Mouse (Mus musculus): ENCODE measurements around the gene Cxcl9. TPM values are rescaled to one million over a fixed set of nuclear protein-coding genes. Genes with fewer than 3 reads are reported as not detected.

Cxcl9 gene
- polyA plus RNA-seq, 1 experiment from 2014 or later, result not detected

DNA sequence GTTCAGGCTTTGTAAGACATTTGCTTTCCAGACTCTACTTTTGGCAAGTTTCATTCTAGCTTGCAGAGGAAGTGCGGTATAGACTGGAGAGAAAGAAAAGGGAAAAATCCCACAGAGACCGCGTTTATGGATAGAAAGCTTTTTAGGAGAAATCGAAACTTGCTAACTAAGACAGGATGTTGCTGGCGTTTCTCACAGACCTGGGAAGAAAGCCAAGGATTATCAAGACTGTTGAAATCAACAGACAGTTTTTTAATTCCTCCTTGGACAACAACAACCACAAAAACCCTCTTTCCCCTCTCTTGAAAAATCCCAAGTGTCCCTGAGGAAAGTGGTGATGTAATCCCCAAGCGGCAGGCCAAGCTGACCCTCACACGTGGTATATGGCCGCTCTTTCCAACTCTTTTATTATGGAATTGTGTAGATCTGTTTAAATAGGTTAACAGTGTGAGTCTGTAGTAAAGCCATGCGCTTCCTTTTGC lies 4.5 kb upstream of the Cxcl9 start:
- ATAC-seq (replicated peaks; ENCODE audit: low FRiP score), result no peak
- Histone ChIP-seq H3K9me3 (replicated peaks) (no peaks in the 10 kb centered on the region), H3K27me3 (no peaks in the 10 kb centered on the region), H3K27ac (peak overlapping the region; percentile 82), H3K4me1 (peaks cover 5% of the 10 kb centered on the region; the same call in 1 of the 2 replicates), H3K4me3 (replicated peaks) (peak overlapping the region; percentile 5; the same call in 1 of the 2 replicates), H3K9ac (no peak overlapping the region), H3K4me2 (peak overlapping the region; percentile 28), H3K36me3 (no peaks in the 10 kb centered on the region)
- 46% methylated on average over 9 of the region's 9 CpGs for WGBS

DNA sequence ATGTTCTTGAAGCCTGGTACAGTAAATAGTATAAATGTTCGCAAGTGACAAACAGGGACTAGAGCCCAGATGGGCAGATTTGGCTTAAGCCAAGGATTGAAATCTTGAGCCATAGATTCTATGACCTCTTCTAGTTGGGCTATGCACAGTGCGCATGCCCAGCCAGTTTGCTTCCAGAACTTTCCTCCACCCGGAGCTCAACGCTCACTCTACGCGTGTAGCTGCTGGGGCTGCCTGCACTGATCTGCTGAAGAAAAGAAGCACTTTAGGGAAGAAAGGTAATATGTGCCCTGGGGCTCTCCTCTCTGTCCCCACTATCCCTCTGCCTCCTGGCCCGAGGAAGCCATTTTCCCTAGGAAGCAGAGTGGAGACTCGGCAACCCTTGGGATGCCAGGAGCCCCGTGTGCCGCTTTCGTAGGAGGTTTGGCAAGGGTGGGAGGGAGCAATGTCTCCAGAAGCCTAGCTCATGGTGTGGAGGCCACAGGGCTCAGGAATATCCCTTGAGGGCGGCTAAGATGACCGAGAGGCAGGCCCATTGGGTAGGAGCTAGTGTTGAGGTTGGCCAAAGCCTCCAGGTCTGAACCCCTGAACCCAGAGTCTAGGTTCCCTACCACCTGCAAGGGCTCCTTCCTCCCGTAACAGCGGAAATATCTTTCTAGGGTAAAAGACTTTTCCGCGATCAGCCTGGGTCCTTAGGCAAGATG lies 3.9 kb upstream of the Cxcl9 start, which contains the start of gene Art3:
Gene Art3 (plus strand): TSS at position 193 of the 704 bp plus-strand sequence.
- H3K9ac ChIP-seq, result no peak within 1 kb of the TSS
- H3K4me3 ChIP-seq (replicated peaks), result peak within 1 kb of the TSS; percentile 5; the same call in 1 of the 2 replicates
- H3K9me3 ChIP-seq (replicated peaks), result no peaks in the 10 kb centered on the region
- H3K36me3 ChIP-seq, result no peaks in the 10 kb centered on the region
- H3K27ac ChIP-seq, result peak within 1 kb of the TSS; percentile 82
- peak within 1 kb of the TSS; percentile 28 for H3K4me2 ChIP-seq
- WGBS, result 90% methylated on average over 17 of the region's 17 CpGs
- H3K4me1 ChIP-seq, result peaks cover 5% of the 10 kb centered on the region; the same call in 1 of the 2 replicates
- no peaks in the 10 kb centered on the region for H3K27me3 ChIP-seq
- no peak for ATAC-seq (replicated peaks; ENCODE audit: low FRiP score)

DNA sequence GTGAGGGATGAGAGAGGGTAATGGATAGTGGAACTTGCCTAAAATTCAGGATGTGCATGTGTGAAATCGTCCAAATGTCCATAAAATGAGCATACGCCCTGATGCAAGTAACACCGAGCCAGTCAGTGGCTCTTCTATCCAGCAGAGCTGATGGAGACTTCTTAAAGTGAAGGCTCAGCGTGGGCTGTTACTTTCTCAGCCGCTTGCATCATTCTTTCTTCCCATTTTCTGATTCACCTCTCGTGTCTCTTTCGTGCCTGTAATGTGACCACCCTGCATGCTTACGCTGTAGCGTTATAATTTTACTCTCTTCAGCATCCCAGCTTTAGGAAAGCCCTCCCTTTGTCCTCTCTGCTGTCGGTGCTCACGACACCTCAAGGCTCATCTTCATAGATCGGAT lies 3.2 kb upstream of the Cxcl9 start:
- peaks cover 5% of the 10 kb centered on the region; the same call in 1 of the 2 replicates for H3K4me1 ChIP-seq
- H3K4me2 ChIP-seq, result no peak overlapping the region
- no peak overlapping the region for H3K27ac ChIP-seq
- H3K36me3 ChIP-seq, result no peaks in the 10 kb centered on the region
- no peaks in the 10 kb centered on the region for H3K27me3 ChIP-seq
- 90% methylated on average over 12 of the region's 12 CpGs for WGBS
- ATAC-seq (replicated peaks; ENCODE audit: low FRiP score), result no peak
- H3K9me3 ChIP-seq (replicated peaks), result no peaks in the 10 kb centered on the region
- no peak overlapping the region for H3K9ac ChIP-seq
- no peak overlapping the region for H3K4me3 ChIP-seq (replicated peaks)

DNA sequence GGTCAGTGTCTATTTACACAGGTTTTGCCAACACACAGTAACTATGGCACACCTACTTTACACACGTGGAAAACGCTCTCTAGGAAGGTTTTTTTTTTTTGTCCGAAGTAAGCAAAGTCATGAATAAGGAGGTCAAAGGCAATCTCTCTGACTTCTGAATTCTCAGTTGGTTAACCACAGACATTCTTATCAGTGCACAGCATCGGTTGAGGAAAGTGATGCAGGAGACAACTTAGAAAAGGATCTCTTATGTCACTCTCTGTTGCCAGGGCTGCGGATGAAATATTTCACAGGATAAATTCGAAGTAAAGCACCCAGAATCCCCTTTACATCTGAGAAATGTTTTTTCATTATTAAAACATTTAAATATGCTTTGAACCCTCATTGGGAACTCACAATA lies 512 bp downstream of the Cxcl9 start:
- H3K4me2 ChIP-seq, result no peak overlapping the region
- no peaks in the 10 kb centered on the region for H3K9me3 ChIP-seq (replicated peaks)
- no peak overlapping the region for H3K27ac ChIP-seq
- no peak overlapping the region for H3K4me3 ChIP-seq (replicated peaks)
- no peaks in the 10 kb centered on the region for H3K27me3 ChIP-seq
- no peaks in the 10 kb centered on the region for H3K36me3 ChIP-seq
- peaks cover 5% of the 10 kb centered on the region; the same call in 1 of the 2 replicates for H3K4me1 ChIP-seq
- ATAC-seq (replicated peaks; ENCODE audit: low FRiP score), result no peak
- no peak overlapping the region for H3K9ac ChIP-seq
- 76% methylated on average over 6 of the region's 6 CpGs for WGBS

DNA sequence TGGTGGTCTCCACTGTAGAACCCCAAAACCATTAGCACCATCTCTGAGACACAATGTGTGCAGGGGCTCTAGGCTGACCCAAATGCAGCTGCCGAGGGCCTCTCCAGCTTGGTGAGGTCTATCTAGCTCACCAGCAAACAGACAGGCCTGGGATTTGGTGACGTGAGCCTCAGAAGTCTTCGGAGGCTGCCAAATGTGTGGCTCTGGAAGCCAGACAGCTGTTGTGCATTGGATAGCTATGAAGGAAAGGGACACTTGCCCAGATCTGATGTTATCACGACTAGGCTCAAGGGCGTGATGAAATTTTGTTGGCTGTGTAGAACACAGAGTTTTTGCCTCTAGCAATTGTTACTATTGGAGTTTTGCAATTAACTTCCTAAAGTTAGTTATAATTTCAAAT lies 4.6 kb downstream of the Cxcl9 start:
- Histone ChIP-seq H3K9me3 (replicated peaks) (no peaks in the 10 kb centered on the region), H3K4me3 (replicated peaks) (no peak overlapping the region), H3K27ac (no peak overlapping the region), H3K9ac (no peak overlapping the region), H3K36me3 (no peaks in the 10 kb centered on the region), H3K27me3 (no peaks in the 10 kb centered on the region), H3K4me1 (peaks cover 7% of the 10 kb centered on the region), H3K4me2 (no peak overlapping the region)
- ATAC-seq (replicated peaks; ENCODE audit: low FRiP score), result no peak
- WGBS, result 54% methylated on average over 5 of the region's 5 CpGs

DNA sequence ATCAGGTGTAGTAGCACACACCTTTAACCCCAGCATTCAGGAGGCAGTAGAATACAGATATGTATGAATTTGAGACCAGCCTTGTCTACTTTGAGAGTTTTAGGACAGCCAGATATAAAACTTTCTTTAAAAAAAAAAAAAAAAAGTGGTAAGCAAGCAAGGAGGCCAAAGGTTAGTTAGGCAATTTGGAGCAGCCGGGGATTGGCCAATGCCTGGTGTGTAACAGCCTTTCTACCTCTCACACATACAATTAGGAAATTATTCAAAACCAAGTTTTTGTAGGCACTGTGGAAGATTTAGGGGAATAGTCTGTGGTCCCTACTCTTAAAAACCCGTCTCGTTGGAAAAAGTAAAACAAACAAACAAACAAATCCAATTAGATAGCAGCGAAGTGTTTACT lies 5.3 kb downstream of the Cxcl9 start:
- Histone ChIP-seq H3K9me3 (replicated peaks) (no peaks in the 10 kb centered on the region), H3K27me3 (no peaks in the 10 kb centered on the region), H3K4me1 (peaks cover 7% of the 10 kb centered on the region), H3K4me2 (no peak overlapping the region), H3K4me3 (replicated peaks) (no peak overlapping the region), H3K9ac (no peak overlapping the region), H3K27ac (no peak overlapping the region), H3K36me3 (no peaks in the 10 kb centered on the region)
- WGBS, result 73% methylated on average over 4 of the region's 4 CpGs
- ATAC-seq (replicated peaks; ENCODE audit: low FRiP score), result no peak

DNA sequence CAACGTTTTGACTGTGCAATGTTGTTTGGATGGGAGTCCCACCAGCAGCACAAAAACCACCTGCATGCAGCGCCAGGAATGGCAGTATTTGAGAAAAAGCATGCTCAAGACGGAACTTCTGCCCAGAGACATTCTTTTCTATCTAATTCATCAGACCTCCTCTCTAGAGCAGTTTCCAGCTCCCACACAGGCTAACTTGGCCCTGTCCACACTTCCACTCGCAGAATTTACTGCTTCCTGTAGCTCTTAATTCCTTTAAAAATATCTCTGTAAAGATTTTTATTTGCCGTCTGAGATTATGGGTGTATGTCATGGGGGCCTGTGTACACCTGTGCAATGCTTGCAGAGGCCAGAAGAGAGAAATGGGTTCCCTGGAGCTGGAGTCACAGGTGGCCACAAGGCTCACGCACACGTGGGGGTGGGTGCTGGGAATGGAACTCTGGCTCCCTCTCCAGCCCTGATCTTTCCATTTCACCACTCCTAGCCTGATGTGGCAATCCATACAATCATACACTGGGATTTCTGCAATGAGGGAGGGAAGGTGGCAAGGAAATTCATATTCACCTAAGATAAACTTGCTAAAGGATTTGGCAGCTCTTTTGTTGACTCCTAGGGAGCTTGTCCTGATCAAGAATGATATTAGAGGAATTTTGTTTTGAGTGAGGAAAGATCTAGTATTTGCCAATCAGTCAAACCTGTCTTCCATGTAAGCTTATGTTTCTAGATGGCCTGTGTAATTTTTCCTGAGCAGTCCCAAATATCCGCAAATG lies 6.1 kb downstream of the Cxcl9 start:
- Histone ChIP-seq H3K27ac (no peak overlapping the region), H3K4me3 (replicated peaks) (no peak overlapping the region), H3K9me3 (replicated peaks) (no peaks in the 10 kb centered on the region), H3K36me3 (no peaks in the 10 kb centered on the region), H3K27me3 (no peaks in the 10 kb centered on the region), H3K4me2 (0 out of 2 replicates have a peak overlapping the region, but pooled peaks have one; percentile 8), H3K9ac (no peak overlapping the region), H3K4me1 (peaks cover 7% of the 10 kb centered on the region)
- 47% methylated on average over 8 of the region's 8 CpGs for WGBS
- no peak; the same call in 1 of the 2 replicates for ATAC-seq (replicated peaks; ENCODE audit: low FRiP score)

DNA sequence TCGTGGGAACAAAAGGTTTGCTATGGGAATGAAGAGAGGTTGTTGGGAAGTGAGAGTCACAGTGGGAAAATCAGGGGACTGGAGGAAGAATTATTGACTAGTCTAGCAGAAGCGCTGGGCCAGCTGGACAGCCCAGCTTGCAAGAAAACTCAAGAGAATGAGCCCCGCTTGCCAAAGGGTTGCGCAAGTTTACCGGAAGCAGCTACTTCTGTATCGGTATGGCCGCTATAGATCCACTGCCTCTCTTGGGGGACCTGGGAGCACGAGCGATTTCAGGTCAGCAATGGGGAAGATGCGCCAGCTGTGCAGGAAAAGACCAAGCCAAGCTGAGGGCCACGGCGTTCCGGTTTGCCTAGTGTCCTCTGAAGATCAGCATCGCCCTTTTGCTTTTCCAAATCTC lies 9.3 kb downstream of the Cxcl9 start:
- WGBS, result 87% methylated on average over 14 of the region's 14 CpGs
- H3K9me3 ChIP-seq (replicated peaks), result no peaks in the 10 kb centered on the region
- H3K27me3 ChIP-seq, result no peaks in the 10 kb centered on the region
- H3K4me1 ChIP-seq, result peaks cover 7% of the 10 kb centered on the region
- H3K9ac ChIP-seq, result no peak overlapping the region
- H3K36me3 ChIP-seq, result no peaks in the 10 kb centered on the region
- no peak overlapping the region for H3K4me2 ChIP-seq
- ATAC-seq (replicated peaks; ENCODE audit: low FRiP score), result no peak
- no peak overlapping the region for H3K27ac ChIP-seq
- H3K4me3 ChIP-seq (replicated peaks), result no peak overlapping the region

DNA sequence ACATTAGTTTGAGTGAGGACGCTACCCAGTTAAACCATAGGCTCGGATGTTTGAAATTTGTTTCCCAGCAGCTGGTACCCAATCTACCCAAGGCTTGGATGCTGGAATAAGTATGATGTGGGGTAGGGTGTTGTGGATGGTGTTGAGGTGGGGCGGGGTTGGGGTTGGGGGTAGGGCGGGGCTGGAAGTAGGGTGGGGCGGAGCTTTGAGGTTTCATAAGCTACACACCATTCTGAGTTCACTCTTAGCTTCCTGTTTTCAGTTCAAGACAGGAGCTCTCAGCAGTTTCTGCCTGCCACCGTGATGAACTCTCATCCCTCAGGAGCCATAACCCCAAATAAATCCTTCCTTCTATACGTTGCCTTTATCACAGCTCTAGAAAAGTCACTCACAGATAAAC lies 9.8 kb downstream of the Cxcl9 start:
- no peaks in the 10 kb centered on the region for H3K27me3 ChIP-seq
- H3K9me3 ChIP-seq (replicated peaks), result no peaks in the 10 kb centered on the region
- ATAC-seq (replicated peaks; ENCODE audit: low FRiP score), result no peak
- H3K36me3 ChIP-seq, result no peaks in the 10 kb centered on the region
- H3K4me1 ChIP-seq, result peaks cover 7% of the 10 kb centered on the region
- H3K4me3 ChIP-seq (replicated peaks), result no peak overlapping the region
- 73% methylated on average over 7 of the region's 7 CpGs for WGBS
- H3K9ac ChIP-seq, result no peak overlapping the region
- H3K4me2 ChIP-seq, result no peak overlapping the region
- H3K27ac ChIP-seq, result no peak overlapping the region

DNA sequence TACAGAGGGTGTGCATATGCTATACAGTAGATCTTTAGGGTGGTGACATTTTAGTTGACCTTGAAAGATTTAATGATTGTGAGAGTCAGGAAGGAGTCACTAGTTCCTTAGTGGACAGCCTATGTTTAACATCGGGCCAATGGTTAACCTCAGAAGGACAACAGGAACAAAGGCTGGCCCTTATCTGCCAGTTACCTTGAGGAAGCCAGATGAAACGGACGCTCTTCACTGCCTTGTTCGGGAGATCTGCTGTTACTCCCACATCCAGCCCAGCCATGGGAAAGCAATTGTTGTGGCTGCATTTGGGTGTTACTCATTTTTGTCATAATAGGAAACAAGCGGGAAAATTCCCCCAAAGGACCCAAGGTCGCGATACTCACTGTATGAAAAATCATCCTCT lies 14.1 kb downstream of the Cxcl9 start:
- Histone ChIP-seq H3K4me1 (peaks cover 7% of the 10 kb centered on the region), H3K9ac (no peak overlapping the region)
- 65% methylated on average over 7 of the region's 7 CpGs for WGBS

DNA sequence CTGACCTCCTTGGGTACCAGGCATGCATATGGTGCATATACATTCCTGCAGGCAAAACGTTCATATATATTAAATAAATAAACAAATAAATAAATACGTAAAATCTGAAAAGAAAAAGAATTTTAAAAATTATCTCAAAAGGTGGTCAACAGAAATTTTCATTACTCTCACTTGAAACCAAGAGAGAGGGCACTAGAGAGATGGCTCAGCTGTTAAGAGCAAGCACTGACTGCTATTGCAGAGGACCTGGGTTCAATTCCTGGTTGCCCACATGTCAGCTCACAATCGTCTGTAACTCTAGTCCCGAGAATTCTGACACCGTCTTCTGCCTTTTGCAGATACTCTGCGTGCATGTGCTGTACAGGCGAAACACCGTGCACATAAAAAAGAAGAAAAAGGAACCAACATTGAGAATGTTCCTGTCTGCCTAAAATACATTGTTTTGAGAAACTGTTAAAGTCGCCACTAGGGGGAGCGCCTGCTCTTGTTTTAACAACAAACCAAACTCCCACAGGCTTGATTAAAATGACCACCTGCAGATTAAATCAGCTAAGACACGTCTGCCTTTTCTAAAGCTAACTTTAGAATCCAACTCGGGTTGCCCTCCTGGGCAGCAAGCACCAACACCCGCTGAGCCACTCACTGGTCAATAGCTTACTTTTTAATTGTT lies 15.7 kb downstream of the Cxcl9 start:
- no peak overlapping the region for H3K4me3 ChIP-seq (replicated peaks)
- H3K4me2 ChIP-seq, result no peak overlapping the region
- no peaks in the 10 kb centered on the region for H3K36me3 ChIP-seq
- WGBS, result 13% methylated on average over 13 of the region's 13 CpGs
- peaks cover 17% of the 10 kb centered on the region for H3K4me1 ChIP-seq
- no peak for ATAC-seq (replicated peaks; ENCODE audit: low FRiP score)
- H3K27me3 ChIP-seq, result no peaks in the 10 kb centered on the region
- H3K9ac ChIP-seq, result no peak overlapping the region
- no peaks in the 10 kb centered on the region for H3K9me3 ChIP-seq (replicated peaks)
- H3K27ac ChIP-seq, result no peak overlapping the region

More for the DNA sequence above, 14.1 kb downstream of the Cxcl9 start:
- Histone ChIP-seq H3K36me3 (no peaks in the 10 kb centered on the region), H3K27me3 (no peaks in the 10 kb centered on the region), H3K4me2 (no peak overlapping the region), H3K27ac (no peak overlapping the region), H3K9me3 (replicated peaks) (no peaks in the 10 kb centered on the region), H3K4me3 (replicated peaks) (no peak overlapping the region)
- no peak for ATAC-seq (replicated peaks; ENCODE audit: low FRiP score)
